Mouse (Mus musculus): ENCODE results near the gene Wdr93.

The Wdr93 gene

GRCm38 (mm10) chr7:79736511-79736910 lies 6.5 kb upstream of the Wdr93 start:
- TF ChIP-seq GATA4 (IDR thresholded peaks at IDR 0.05; ENCODE audit: insufficient replicate concordance, low read length) = peak; percentile 97

GRCm38 (mm10) chr7:79738913-79739312 lies 4.0 kb upstream of the Wdr93 start:
- no peak for TF ChIP-seq GATA4 (IDR thresholded peaks at IDR 0.05; ENCODE audit: insufficient replicate concordance, low read length)

- TF ChIP-seq GATA4 (IDR thresholded peaks at IDR 0.05; ENCODE audit: insufficient replicate concordance, low read length) = no peak
Observed at GRCm38 (mm10) chr7:79740279-79740678, 2.7 kb upstream of the Wdr93 start.

GRCm38 (mm10) chr7:79742277-79742658 lies 695 bp upstream of the Wdr93 start:
- TF ChIP-seq GATA4 (IDR thresholded peaks at IDR 0.05; ENCODE audit: insufficient replicate concordance, low read length) = no peak

- no peak for TF ChIP-seq GATA4 (IDR thresholded peaks at IDR 0.05; ENCODE audit: insufficient replicate concordance, low read length)
Observed at GRCm38 (mm10) chr7:79744051-79744450, 1.1 kb downstream of the Wdr93 start.

- TF ChIP-seq GATA4 (IDR thresholded peaks at IDR 0.05; ENCODE audit: insufficient replicate concordance, low read length) = no peak
Observed at GRCm38 (mm10) chr7:79744585-79744984, 1.6 kb downstream of the Wdr93 start.

GRCm38 (mm10) chr7:79747659-79748058 lies 4.7 kb downstream of the Wdr93 start:
- no peak for TF ChIP-seq GATA4 (IDR thresholded peaks at IDR 0.05; ENCODE audit: insufficient replicate concordance, low read length)

GRCm38 (mm10) chr7:79749511-79749910 lies 6.5 kb downstream of the Wdr93 start:
- TF ChIP-seq GATA4 (IDR thresholded peaks at IDR 0.05; ENCODE audit: insufficient replicate concordance, low read length) = no peak

GRCm38 (mm10) chr7:79756334-79756733 lies 13.4 kb downstream of the Wdr93 start:
- no peak for TF ChIP-seq GATA4 (IDR thresholded peaks at IDR 0.05; ENCODE audit: insufficient replicate concordance, low read length)

GRCm38 (mm10) chr7:79758176-79758575 lies 15.2 kb downstream of the Wdr93 start:
- no peak for TF ChIP-seq GATA4 (IDR thresholded peaks at IDR 0.05; ENCODE audit: insufficient replicate concordance, low read length)

GRCm38 (mm10) chr7:79759766-79760165 lies 16.8 kb downstream of the Wdr93 start:
- no peak for TF ChIP-seq GATA4 (IDR thresholded peaks at IDR 0.05; ENCODE audit: insufficient replicate concordance, low read length)

- TF ChIP-seq GATA4 (IDR thresholded peaks at IDR 0.05; ENCODE audit: insufficient replicate concordance, low read length) = no peak
Observed at GRCm38 (mm10) chr7:79761124-79761876, 18.3 kb downstream of the Wdr93 start.

GRCm38 (mm10) chr7:79762106-79762505 lies 19.1 kb downstream of the Wdr93 start:
- no peak for TF ChIP-seq GATA4 (IDR thresholded peaks at IDR 0.05; ENCODE audit: insufficient replicate concordance, low read length)

GRCm38 (mm10) chr7:79765991-79766390 lies 23.0 kb downstream of the Wdr93 start:
- TF ChIP-seq GATA4 (IDR thresholded peaks at IDR 0.05; ENCODE audit: insufficient replicate concordance, low read length) = no peak

- no peak for TF ChIP-seq GATA4 (IDR thresholded peaks at IDR 0.05; ENCODE audit: insufficient replicate concordance, low read length)
Observed at GRCm38 (mm10) chr7:79769664-79770063, 26.7 kb downstream of the Wdr93 start.

- TF ChIP-seq GATA4 (IDR thresholded peaks at IDR 0.05; ENCODE audit: insufficient replicate concordance, low read length) = no peak
Observed at GRCm38 (mm10) chr7:79771561-79772512, 28.9 kb downstream of the Wdr93 start.
